ENCODE assay signal across 8 mouse cellular contexts in genomic region chr6:4557678-4558077, GRCm38 (mm10). TPM values are rescaled to one million over a fixed set of nuclear protein-coding genes. Genes with fewer than 3 reads are reported as not detected.
A peak's percentile ranks its signal among the peaks of the same experiment; 100 is the strongest.
DNase-seq lines count a peak whose midpoint lies in the region; ATAC-seq and TF ChIP-seq lines count a peak whose summit lies in the region.

No protein-coding gene starts in this region.

- H3K9me3 ChIP-seq in intestine, postnatal 0 days (ENCODE audit: control insufficient read depth): no peaks in the 10 kb centered on the region
- H3K9me3 ChIP-seq in limb, embryonic 11.5 days (ENCODE audit: control insufficient read depth, low read length): no peaks in the 10 kb centered on the region
- no peaks in the 10 kb centered on the region; the same call in 1 of the 2 replicates for H3K9me3 ChIP-seq in midbrain, embryonic 11.5 days (ENCODE audit: control insufficient read depth, low read length)

- TF ChIP-seq CTCF in gastrocnemius, adult 2 months (IDR thresholded peaks at IDR 0.05): peak; percentile 66
- peak; percentile 47; the same call in 1 of the 2 replicates for TF ChIP-seq CTCF in brain, embryonic 14.5 days (IDR thresholded peaks at IDR 0.05; ENCODE audit: borderline replicate concordance, extremely low read depth, insufficient read depth, insufficient read length)
- peak; percentile 83 for TF ChIP-seq CTCF in intestine, postnatal 0 days (IDR thresholded peaks at IDR 0.05; ENCODE audit: low read depth)

- H3K27ac ChIP-seq in gastrocnemius, adult 2 months: no peak overlapping the region
- H3K27ac ChIP-seq in intestine, postnatal 0 days (ENCODE audit: low read depth, low read length): no peak overlapping the region
- peak overlapping the region; percentile 89 for H3K27ac ChIP-seq in limb, embryonic 11.5 days (replicated peaks; ENCODE audit: low read depth, low read length)
- H3K27ac ChIP-seq in midbrain, embryonic 11.5 days (ENCODE audit: low read depth, low read length): no peak overlapping the region

- no peaks in the 10 kb centered on the region for H3K4me1 ChIP-seq in intestine, postnatal 0 days (replicated peaks; ENCODE audit: control insufficient read depth, insufficient read depth, low read length)
- peaks cover 44% of the 10 kb centered on the region for H3K4me1 ChIP-seq in limb, embryonic 11.5 days (ENCODE audit: control insufficient read depth, insufficient read depth, low read length)
- peaks cover 11% of the 10 kb centered on the region for H3K4me1 ChIP-seq in midbrain, embryonic 11.5 days (ENCODE audit: control insufficient read depth, insufficient read depth, low read length)

- H3K9ac ChIP-seq in intestine, postnatal 0 days (ENCODE audit: low read depth, low read length): no peak overlapping the region
- no peak overlapping the region for H3K9ac ChIP-seq in limb, embryonic 11.5 days (ENCODE audit: low read length)
- H3K9ac ChIP-seq in midbrain, embryonic 11.5 days (ENCODE audit: low read length): no peak overlapping the region

- no peaks in the 10 kb centered on the region for H3K36me3 ChIP-seq in intestine, postnatal 0 days (ENCODE audit: control insufficient read depth, insufficient read depth)
- no peaks in the 10 kb centered on the region for H3K36me3 ChIP-seq in limb, embryonic 11.5 days (ENCODE audit: control insufficient read depth, insufficient read depth, low read length)
- H3K36me3 ChIP-seq in midbrain, embryonic 11.5 days (ENCODE audit: control insufficient read depth, insufficient read depth, low read length): no peaks in the 10 kb centered on the region

- WGBS in intestine, postnatal 0 days: 23% methylated on average over 7 of the region's 7 CpGs
- 3% methylated on average over 7 of the region's 7 CpGs for WGBS in limb, embryonic 11.5 days
- WGBS in midbrain, embryonic 11.5 days: 17% methylated on average over 7 of the region's 7 CpGs

- DNase-seq in gastrocnemius, adult 2 months: peak; percentile 37
- no peak for DNase-seq in gastrocnemius, postnatal 36 days
- DNase-seq in brain, embryonic 14.5 days (ENCODE audit: low read depth): peak; percentile 83
- peak; percentile 21 to 36 for DNase-seq in frontal cortex, postnatal 25 days (ENCODE audit: low spot score in 2 of 2)
- peak; percentile 88 for DNase-seq in limb, embryonic 11.5 days (ENCODE audit: low spot score)
- no peak for DNase-seq in midbrain, embryonic 11.5 days (ENCODE audit: low spot score, missing footprints)
- no peak for DNase-seq in natural killer cell, adult 2 months (ENCODE audit: low spot score in 2 of 2)

- H3K4me3 ChIP-seq in gastrocnemius, adult 2 months: no peak overlapping the region
- H3K4me3 ChIP-seq in intestine, postnatal 0 days (ENCODE audit: low read depth, low read length): no peak overlapping the region
- no peak overlapping the region for H3K4me3 ChIP-seq in limb, embryonic 11.5 days (ENCODE audit: low read depth, low read length)
- no peak overlapping the region for H3K4me3 ChIP-seq in midbrain, embryonic 11.5 days (ENCODE audit: low read depth, low read length)

- no peak for ATAC-seq in intestine, postnatal 0 days
- peak; percentile 84 for ATAC-seq in limb, embryonic 11.5 days (ENCODE audit: insufficient number of reproducible peaks, low FRiP score, low TSS enrichment, low read depth)
- ATAC-seq in midbrain, embryonic 11.5 days (ENCODE audit: low FRiP score): peak; percentile 67

- H3K27me3 ChIP-seq in intestine, postnatal 0 days (replicated peaks; ENCODE audit: control insufficient read depth, insufficient read depth, low read length): no peaks in the 10 kb centered on the region
- no peaks in the 10 kb centered on the region for H3K27me3 ChIP-seq in limb, embryonic 11.5 days (ENCODE audit: control insufficient read depth, insufficient read depth, low read length)
- H3K27me3 ChIP-seq in midbrain, embryonic 11.5 days (ENCODE audit: control insufficient read depth, insufficient read depth, low read length): no peaks in the 10 kb centered on the region

- TF ChIP-seq POLR2A in brain, embryonic 14.5 days (IDR thresholded peaks at IDR 0.05; ENCODE audit: borderline replicate concordance, extremely low read depth, insufficient read depth, insufficient read length, poor library complexity, severe bottlenecking): no peak

- intact Hi-C loops in gastrocnemius, adult 2 months (cut with DNase I): loop anchor here (2.0 to 10.0 kb wide), 3 partner anchors 147 to 553 kb away; partner anchors contain the start of genes Peg10 and Sgce
- intact Hi-C loops in gastrocnemius, postnatal 36 days (cut with DNase I): loop anchor here (5.0 to 10.0 kb wide), 2 partner anchors 187 to 555 kb away; partner anchors contain the start of genes Peg10 and Sgce

- no peak overlapping the region for H3K4me2 ChIP-seq in intestine, postnatal 0 days (replicated peaks; ENCODE audit: low read depth)
- no peak overlapping the region; the same call in 1 of the 2 replicates for H3K4me2 ChIP-seq in limb, embryonic 11.5 days (ENCODE audit: low read depth, severe bottlenecking)
- H3K4me2 ChIP-seq in midbrain, embryonic 11.5 days: no peak overlapping the region

RNA-seq across cellular contexts. Expression of gene Casd1, which starts 43.0 kb away (rescaled TPM):
- 10 to 100 TPM; 18.6 to 20.4 TPM for total RNA-seq in gastrocnemius, adult 2 months (2021)
- total RNA-seq in gastrocnemius, postnatal 36 days (2021): 10 to 100 TPM; 17.1 to 17.3 TPM
- 46.6 and 51.4 TPM in 2 replicates for polyA plus RNA-seq in brain, embryonic 14.5 days (2012; rRNA removed)
- 12.0 and 12.1 TPM in 2 replicates for polyA plus RNA-seq in intestine, postnatal 0 days (2015; fragmentation: Nextera tagmentation; extraction: Ambion mirVana)
- polyA plus RNA-seq in limb, embryonic 11.5 days (2014; fragmentation: Nextera tagmentation; extraction: Ambion mirVana): 79.2 and 92.1 TPM in 2 replicates
- 47.5 and 47.6 TPM in 2 replicates for polyA plus RNA-seq in midbrain, embryonic 11.5 days (2014; fragmentation: Nextera tagmentation; extraction: Ambion mirVana)

RNA-seq across cellular contexts. Expression of gene Col1a2, which starts 53.1 kb away (rescaled TPM):
- total RNA-seq in gastrocnemius, adult 2 months (2021): 100 to 1,000 TPM; 127 to 394 TPM
- total RNA-seq in gastrocnemius, postnatal 36 days (2021): 100 to 1,000 TPM; 437 to 544 TPM
- polyA plus RNA-seq in brain, embryonic 14.5 days (2012; rRNA removed): 66.5 and 187 TPM in 2 replicates
- polyA plus RNA-seq in intestine, postnatal 0 days (2015; fragmentation: Nextera tagmentation; extraction: Ambion mirVana): 193 and 200 TPM in 2 replicates
- 243 and 265 TPM in 2 replicates for polyA plus RNA-seq in limb, embryonic 11.5 days (2014; fragmentation: Nextera tagmentation; extraction: Ambion mirVana)
- 142 and 144 TPM in 2 replicates for polyA plus RNA-seq in midbrain, embryonic 11.5 days (2014; fragmentation: Nextera tagmentation; extraction: Ambion mirVana)

Comparison
In these comparisons a context has a peak if more than half of its experiments do, and no peak if none do; other contexts are left out.
1. DNase-seq: peak in gastrocnemius, adult 2 months (single experiment), brain, embryonic 14.5 days (single experiment), frontal cortex, postnatal 25 days (2 of 2) and limb, embryonic 11.5 days (single experiment); none in gastrocnemius, postnatal 36 days (0 of 2), midbrain, embryonic 11.5 days (single experiment) and natural killer cell, adult 2 months (0 of 2).
2. Peak in every context shown above with its lines, with median percentiles within 50 percentile points of each other: CTCF ChIP-seq.